Mouse (Mus musculus): ENCODE measurements at regions not wholly inside any gene's neighbourhood (a gene's known extent, or its start where the extent isn't known, plus 50 kb on each side); places are given as distances from the start of the nearest gene placed in this dataset.
A peak's percentile ranks its signal among the peaks of the same experiment; 100 is the strongest.

- no peak for TF ChIP-seq CTCF (IDR thresholded peaks at IDR 0.05)
- TF ChIP-seq EP300 (IDR thresholded peaks at IDR 0.05) = peak; percentile 33; the same call in 1 of the 2 replicates
Measured at GRCm38 (mm10) chr9:30610328-30610727, 183.4 kb downstream of the Snx19 start.
